Mouse (Mus musculus): ENCODE measurements around the gene Ppox. TPM values are rescaled to one million over a fixed set of nuclear protein-coding genes. Genes with fewer than 3 reads are reported as not detected.

Gene Ppox
- total RNA-seq, 2 experiments from 2014 or later = 23.2 to 25.3 TPM

- no peak for DNase-seq (ENCODE audit: low spot score in 2 of 2)
Measured at GRCm38 (mm10) chr1:171286517-171286916, 5.5 kb upstream of the Ppox start.

- DNase-seq (ENCODE audit: low spot score in 2 of 2) = peak in 1 of 2 experiments; percentile 1
Measured at GRCm38 (mm10) chr1:171285096-171285892, 4.3 kb upstream of the Ppox start.

GRCm38 (mm10) chr1:171284491-171284890 is 3.5 kb upstream of the Ppox start:
- DNase-seq (ENCODE audit: low spot score in 2 of 2) = no peak

DNA sequence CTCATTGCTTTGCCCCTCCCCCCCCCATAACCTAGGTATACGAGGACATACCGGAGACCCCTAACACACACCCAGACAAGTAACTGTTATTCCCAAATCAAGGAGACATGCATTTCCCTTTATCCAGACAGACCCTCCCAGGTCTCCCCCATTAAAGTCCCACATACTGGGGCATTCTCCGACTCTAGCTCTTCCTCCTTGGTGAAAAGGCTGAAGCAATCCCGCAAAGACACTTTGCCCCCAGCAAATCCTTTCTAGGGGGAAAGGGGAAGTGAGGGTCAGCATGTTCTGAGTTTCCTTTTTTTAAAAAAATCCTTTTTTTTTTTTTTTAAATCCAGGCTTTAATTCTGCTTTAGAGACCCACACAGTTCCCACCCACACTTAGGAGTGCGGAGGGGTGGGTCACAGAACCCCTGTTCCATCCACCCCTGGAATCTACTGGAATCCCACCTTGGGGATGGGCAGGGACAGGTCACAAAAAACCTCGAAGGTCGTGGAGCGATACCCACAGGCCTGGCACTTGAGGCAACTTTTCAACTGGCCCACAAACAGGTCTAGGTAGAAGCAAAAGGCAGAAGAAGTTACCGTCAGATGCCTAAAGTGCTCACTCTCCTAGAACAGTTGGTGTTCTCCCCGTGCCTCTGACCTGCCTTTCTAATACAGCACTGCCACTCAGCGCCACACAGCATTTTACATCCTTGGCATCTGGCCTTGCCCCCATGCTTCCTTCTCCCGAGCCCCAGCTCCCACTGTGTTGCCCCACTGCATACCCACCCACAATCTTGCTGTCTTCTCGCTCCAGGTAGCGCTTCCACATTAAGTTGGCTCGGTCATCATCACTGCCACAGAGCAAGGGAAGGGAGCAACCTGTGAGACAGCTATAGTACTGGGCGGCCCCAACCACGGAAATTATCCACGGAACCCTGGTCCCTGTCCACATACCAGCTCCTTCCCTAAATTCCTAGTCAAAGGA is 2.5 kb upstream of the Ppox start:
- peak in 1 of 2 experiments; percentile 3 for DNase-seq (ENCODE audit: low spot score in 2 of 2)

DNA sequence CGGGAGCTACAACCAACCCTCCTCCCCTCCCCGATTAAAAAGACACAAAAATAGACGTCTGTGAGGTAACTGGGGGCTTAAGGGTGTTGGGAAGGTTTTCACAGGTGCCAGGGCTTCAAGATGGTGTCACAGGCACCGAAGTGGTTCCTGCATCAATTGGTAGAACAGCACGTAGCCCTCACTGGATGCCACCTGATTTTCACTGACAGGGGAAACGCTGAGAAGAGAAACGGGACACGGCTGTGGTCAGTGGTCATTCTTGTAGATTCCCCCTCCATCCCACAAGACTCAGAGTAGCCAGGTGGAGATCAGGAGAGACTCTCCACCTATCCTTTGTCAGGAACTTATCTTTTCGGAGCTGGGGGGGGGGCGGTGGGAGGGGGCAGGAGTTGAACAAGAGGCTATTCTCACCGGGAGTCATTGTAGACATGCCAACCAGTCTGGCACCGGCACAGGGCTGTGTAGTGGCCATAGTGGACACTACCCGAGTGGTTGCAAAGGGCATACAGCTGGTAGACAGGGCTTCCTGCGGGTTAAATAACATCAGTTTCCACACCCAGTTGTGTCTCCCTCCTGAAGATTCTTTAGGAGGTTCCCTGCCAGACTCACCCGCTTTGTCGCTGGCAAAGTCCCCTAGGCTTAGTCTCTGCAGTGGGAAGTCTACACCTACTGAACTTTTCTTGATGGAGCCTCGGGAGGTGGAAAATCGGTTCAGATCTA is 1.3 kb upstream of the Ppox start:
- peak in 1 of 2 experiments; percentile 2 for DNase-seq (ENCODE audit: low spot score in 2 of 2)

DNA sequence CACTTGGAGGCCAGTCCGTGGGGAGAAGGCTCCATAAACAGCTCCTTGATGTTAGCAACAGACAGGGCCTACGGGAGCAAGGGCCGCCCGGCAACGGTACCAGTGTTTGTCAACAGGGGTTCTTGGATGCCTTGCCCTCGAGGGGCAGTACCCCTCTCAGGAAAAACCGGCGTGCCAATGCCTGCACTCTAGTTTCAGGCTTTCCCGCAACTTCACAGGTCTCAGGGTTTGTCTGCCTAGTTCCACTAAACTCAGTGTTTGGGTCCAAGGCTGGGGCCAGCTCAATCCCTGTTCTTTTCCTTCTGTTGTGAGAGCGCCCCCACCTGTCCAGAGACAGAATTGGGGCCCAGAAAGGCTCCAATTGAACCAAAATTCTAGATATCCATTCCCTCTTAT is 540 bp upstream of the Ppox start:
- DNase-seq (ENCODE audit: low spot score in 2 of 2) = peak; percentile 67 to 87

DNA sequence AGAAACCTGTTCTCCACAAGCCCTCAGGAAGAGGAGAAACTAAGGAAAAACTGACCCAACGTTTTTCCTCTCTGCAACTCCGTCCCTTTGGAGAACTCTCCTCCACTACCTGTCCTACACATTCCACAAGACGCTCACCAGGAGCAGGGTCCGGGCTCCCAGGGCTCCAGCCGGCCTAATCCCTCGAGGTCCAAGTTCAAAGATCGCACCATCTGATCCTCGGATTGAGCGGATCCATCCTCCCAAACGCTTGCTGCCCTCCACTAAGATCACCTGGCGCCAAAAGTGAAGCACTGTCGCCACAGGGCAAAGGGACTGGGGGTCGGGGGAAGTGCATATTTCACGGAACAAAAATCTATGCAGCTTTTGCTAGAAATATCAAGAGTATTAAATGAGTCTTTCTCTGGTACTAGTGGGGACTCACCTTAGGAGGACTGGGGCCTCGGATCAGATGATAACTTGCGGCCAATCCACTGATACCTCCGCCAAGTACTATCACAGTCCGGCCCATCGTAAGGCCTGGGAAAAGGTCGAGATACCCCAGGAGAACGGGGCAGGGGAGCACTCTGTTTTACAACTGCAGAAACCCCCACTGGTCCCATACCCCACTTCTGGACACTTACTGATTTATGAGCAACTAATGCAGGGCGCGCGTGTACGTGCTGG is 603 bp downstream of the Ppox start:
- no peak for DNase-seq (ENCODE audit: low spot score in 2 of 2)

DNA sequence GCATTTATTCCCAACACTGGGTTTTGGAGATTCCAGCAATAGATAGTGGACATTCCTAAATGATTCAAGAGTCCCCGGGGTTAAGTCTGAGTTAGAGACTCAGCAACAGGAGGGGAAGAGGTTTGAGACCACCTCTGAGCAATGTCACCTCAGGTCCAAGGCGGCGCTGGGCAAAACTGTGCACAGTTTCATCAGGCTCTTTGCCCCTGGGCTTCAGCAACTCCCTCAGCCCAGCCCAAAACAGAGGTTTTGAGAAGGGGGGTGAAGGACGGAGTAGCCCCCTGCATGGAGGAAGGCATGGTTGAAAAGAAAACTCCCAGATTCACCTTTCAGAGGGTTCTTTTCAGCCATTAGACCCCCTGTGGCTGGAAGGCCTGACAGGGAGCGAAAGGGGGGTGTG is 1.3 kb downstream of the Ppox start:
- DNase-seq (ENCODE audit: low spot score in 2 of 2) = no peak

- no peak for DNase-seq (ENCODE audit: low spot score in 2 of 2)
Measured at GRCm38 (mm10) chr1:171279012-171279705, 1.8 kb downstream of the Ppox start.

DNA sequence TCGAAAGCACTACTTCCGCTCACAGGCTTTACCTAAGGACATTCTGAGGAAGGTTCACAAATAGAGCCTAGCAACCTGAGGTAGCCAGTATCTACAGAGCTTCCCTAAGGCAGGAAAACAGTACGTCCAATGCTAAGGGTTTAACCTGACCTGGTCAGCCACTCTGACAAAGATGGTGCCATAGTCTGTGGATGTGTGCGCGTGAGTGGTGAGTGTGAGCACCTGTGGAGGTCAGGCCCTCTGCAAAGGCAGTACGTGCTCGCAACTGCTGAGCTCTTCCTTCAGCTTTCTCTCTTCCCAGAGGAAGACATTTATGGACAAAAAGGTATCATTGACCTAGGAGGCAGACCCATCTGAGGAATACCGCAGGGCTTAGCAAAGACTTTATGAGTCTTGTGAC is 2.5 kb downstream of the Ppox start:
- no peak for DNase-seq (ENCODE audit: low spot score in 2 of 2)

- DNase-seq (ENCODE audit: low spot score in 2 of 2) = no peak
Measured at GRCm38 (mm10) chr1:171277736-171278135, 3.2 kb downstream of the Ppox start.

- no peak for DNase-seq (ENCODE audit: low spot score in 2 of 2)
Measured at GRCm38 (mm10) chr1:171276110-171276748, 4.8 kb downstream of the Ppox start.

DNA sequence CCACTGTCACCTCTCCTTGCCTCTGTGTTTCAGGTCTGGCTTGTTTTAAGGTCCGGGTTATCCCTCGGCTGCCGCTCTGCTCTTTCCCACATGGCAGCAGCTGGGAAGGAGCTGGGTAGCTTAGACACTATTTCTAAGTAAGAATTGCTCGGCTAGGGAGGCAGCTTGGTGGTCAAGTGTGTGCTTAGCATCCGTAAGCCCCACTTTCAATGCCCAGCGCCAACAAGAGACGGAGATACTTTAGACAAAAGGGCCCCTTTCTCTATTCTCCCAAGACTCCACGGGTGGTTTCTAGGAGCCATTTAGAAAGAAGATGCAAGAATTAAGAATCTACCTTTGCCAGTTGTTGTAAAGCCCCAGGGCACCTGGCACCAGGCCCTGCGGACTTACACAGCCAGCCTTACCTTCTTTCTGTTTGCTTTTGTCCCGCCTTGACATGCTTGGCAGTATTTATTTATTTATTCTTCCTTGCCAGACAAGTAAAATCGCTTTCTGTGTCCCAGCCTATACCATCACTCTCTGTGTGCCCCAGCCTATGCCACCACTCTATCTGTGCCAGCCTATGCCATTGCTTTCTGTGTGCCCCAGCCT is 5.7 kb downstream of the Ppox start:
- DNase-seq (ENCODE audit: low spot score in 2 of 2) = no peak

DNA sequence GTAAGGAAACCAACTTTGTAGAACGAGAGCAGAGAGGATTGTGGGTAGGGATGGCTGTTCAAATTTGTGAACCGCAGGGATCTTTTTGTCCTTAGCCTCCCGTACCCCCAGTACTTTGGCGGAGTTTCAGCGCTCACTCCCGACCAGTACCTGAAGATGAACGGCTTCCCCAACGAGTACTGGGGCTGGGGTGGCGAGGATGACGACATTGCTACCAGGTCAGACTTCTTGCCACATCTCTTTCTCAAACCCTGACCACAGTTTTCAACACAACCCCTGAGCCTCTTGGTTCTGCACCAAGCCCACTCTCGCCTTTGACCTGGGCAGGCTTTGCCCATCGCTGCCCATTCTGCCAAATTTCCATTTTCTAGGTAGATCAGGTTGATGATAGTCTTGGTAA is 6.8 kb downstream of the Ppox start:
- DNase-seq (ENCODE audit: low spot score in 2 of 2) = no peak

- DNase-seq (ENCODE audit: low spot score in 2 of 2) = no peak
Measured at GRCm38 (mm10) chr1:171272086-171272485, 8.9 kb downstream of the Ppox start.

- no peak for DNase-seq (ENCODE audit: low spot score in 2 of 2)
Measured at GRCm38 (mm10) chr1:171271622-171272021, 9.4 kb downstream of the Ppox start.

DNA sequence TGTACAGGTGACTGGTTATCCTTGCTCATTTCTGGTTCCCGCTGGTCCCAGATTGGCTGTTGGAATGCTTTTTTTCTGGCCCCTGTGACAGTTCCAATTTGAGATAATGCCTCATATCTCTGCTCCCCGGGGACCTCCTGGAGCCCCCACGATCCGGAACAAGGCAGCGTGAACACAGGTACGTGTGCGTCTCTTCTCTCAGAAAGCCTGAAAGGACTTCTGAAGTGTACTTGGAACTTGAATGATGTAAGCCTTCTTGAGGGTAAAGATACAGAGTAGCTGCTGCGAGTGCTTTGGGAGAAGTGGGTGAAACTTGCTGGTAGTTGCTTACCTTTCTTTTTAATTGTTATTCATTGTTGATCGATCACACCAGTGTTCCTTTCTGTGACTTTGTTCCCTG is 9.8 kb downstream of the Ppox start:
- no peak for DNase-seq (ENCODE audit: low spot score in 2 of 2)

- DNase-seq (ENCODE audit: low spot score in 2 of 2) = no peak
Measured at GRCm38 (mm10) chr1:171270573-171270900, 10.4 kb downstream of the Ppox start.

GRCm38 (mm10) chr1:171269848-171270572 is 11.0 kb downstream of the Ppox start, which contains the start of gene B4galt3:
Gene B4galt3 (plus strand): TSS chr1:171270328.
- DNase-seq (ENCODE audit: low spot score in 2 of 2) = peak; percentile 94 to 96
